9 mouse cellular contexts compared by ENCODE assay signal in the genomic region with DNA sequence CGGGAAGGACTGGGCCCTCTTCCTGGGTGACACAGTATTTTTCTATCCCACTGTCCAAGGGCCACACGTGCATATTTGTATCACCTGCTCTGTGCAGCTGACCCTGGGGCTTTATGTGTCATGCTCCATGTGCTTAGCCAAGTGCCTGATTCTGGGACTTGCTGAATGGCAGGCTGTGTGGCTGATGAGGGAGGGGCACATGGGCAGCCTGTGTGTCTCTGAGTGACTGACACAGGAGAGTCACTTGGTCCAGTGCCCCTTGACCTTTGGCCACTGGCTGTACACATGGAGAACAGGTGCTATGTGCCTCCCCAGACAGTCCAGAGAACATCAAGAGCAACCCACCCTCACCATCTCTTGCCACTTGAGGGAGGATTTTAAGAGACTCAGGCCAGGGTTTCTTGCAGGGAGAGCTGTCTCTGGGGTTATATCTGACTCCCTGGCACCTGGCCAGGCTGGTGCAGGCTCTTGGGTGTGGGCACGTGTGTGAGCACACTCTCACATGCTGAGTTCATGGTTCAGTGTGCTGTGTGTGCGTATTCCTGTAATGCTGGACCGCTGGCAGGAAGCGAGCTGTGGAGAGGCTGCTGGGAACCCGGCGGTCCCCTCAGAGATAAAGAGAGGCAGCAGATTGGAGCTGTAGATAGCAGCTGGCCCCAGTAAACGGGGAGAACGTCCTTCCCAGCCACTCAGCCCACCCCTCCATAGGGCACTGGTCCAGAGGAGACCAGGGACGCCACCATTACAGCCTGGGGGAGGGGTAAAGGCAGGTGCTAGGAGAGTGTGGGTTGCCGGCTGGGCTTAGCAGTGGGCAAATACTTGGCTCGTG. TPM values are rescaled to one million over a fixed set of nuclear protein-coding genes. Genes with fewer than 3 reads are reported as not detected.
DNase-seq lines count a peak whose midpoint lies in the region; ATAC-seq and TF ChIP-seq lines count a peak whose summit lies in the region.
"Had no signal": no experiment of that assay in that cellular context is flagged by ENCODE, and none has a peak within 500 bp of the region (broad histone marks: within the 10 kb centered on the region; RNA-seq: fewer than 3 reads in every experiment).

No protein-coding gene starts in this region.

- no peaks in the 10 kb centered on the region for H3K27me3 ChIP-seq in forebrain, embryonic 14.5 days (replicated peaks; ENCODE audit: control insufficient read depth, insufficient read depth, low read length)
- no peaks in the 10 kb centered on the region for H3K27me3 ChIP-seq in intestine, postnatal 0 days (replicated peaks; ENCODE audit: control insufficient read depth, insufficient read depth, low read length)
- H3K27me3 ChIP-seq in limb, embryonic 15.5 days: no peaks in the 10 kb centered on the region
- no peaks in the 10 kb centered on the region for H3K27me3 ChIP-seq in midbrain, postnatal 0 days (ENCODE audit: insufficient read depth, low read length)

- H3K4me1 ChIP-seq in forebrain, embryonic 14.5 days (ENCODE audit: control insufficient read depth, insufficient read depth, low read length): peaks cover 10% of the 10 kb centered on the region
- H3K4me1 ChIP-seq in intestine, postnatal 0 days (replicated peaks; ENCODE audit: control insufficient read depth, insufficient read depth, low read length): peaks cover 24% of the 10 kb centered on the region
- peaks cover 39% of the 10 kb centered on the region for H3K4me1 ChIP-seq in limb, embryonic 15.5 days
- H3K4me1 ChIP-seq in midbrain, postnatal 0 days (ENCODE audit: insufficient read depth, low read length): no peaks in the 10 kb centered on the region; the same call in 1 of the 2 replicates

- H3K9ac ChIP-seq in forebrain, embryonic 14.5 days (ENCODE audit: low read length): peak overlapping the region; percentile 35; the same call in 1 of the 2 replicates
- H3K9ac ChIP-seq in intestine, postnatal 0 days (ENCODE audit: low read depth, low read length): no peak overlapping the region
- H3K9ac ChIP-seq in limb, embryonic 15.5 days: no peak overlapping the region
- H3K9ac ChIP-seq in midbrain, postnatal 0 days (replicated peaks; ENCODE audit: low read length, poor library complexity, severe bottlenecking): no peak overlapping the region

- H3K36me3 ChIP-seq in forebrain, embryonic 14.5 days (ENCODE audit: control insufficient read depth, insufficient read depth, low read length): no peaks in the 10 kb centered on the region
- no peaks in the 10 kb centered on the region for H3K36me3 ChIP-seq in intestine, postnatal 0 days (ENCODE audit: control insufficient read depth, insufficient read depth)
- no peaks in the 10 kb centered on the region for H3K36me3 ChIP-seq in limb, embryonic 15.5 days
- no peaks in the 10 kb centered on the region for H3K36me3 ChIP-seq in midbrain, postnatal 0 days (ENCODE audit: insufficient read depth, low read length)

- peak overlapping the region; percentile 63 for H3K27ac ChIP-seq in forebrain, embryonic 14.5 days (ENCODE audit: low read depth, low read length)
- peak overlapping the region; percentile 61 for H3K27ac ChIP-seq in intestine, postnatal 0 days (ENCODE audit: low read depth, low read length)
- H3K27ac ChIP-seq in limb, embryonic 15.5 days: 0 out of 2 replicates have a peak overlapping the region, but pooled peaks have one; percentile 0
- no peak overlapping the region for H3K27ac ChIP-seq in midbrain, postnatal 0 days (ENCODE audit: low read depth, low read length)

- TF ChIP-seq CTCF in intestine, postnatal 0 days (IDR thresholded peaks at IDR 0.05; ENCODE audit: low read depth): no peak
- no peak for TF ChIP-seq CTCF in midbrain, postnatal 0 days (IDR thresholded peaks at IDR 0.05)

- WGBS in forebrain, embryonic 14.5 days: 28% methylated on average over 12 of the region's 13 CpGs
- WGBS in intestine, postnatal 0 days: 12% methylated on average over 13 of the region's 13 CpGs
- 23% methylated on average over 13 of the region's 13 CpGs for WGBS in limb, embryonic 15.5 days
- 20% methylated on average over 13 of the region's 13 CpGs for WGBS in midbrain, postnatal 0 days

- DNase-seq in cerebellum, postnatal 14 days: peak; percentile 58 to 75
- no peak for DNase-seq in cerebellum, adult 11 months
- peak; percentile 66 to 76 for DNase-seq in CD8-positive naive resting alpha-beta T cell, adult 2 months (ENCODE audit: low read depth in 2 of 2, low spot score in 2 of 2)
- peak; percentile 73 for DNase-seq in forebrain, embryonic 14.5 days (ENCODE audit: low spot score)
- DNase-seq in midbrain, postnatal 0 days (ENCODE audit: low spot score): peak; percentile 83
- peak; percentile 67 for DNase-seq in yolk sac, embryonic 10.5 days (ENCODE audit: low spot score)

- H3K9me3 ChIP-seq in forebrain, embryonic 14.5 days (replicated peaks; ENCODE audit: control insufficient read depth, low read length): no peaks in the 10 kb centered on the region
- H3K9me3 ChIP-seq in intestine, postnatal 0 days (ENCODE audit: control insufficient read depth): no peaks in the 10 kb centered on the region
- no peaks in the 10 kb centered on the region for H3K9me3 ChIP-seq in limb, embryonic 15.5 days
- no peaks in the 10 kb centered on the region for H3K9me3 ChIP-seq in midbrain, postnatal 0 days (ENCODE audit: low read length)

- ATAC-seq in forebrain, embryonic 14.5 days: peak; percentile 70
- peak; percentile 77 for ATAC-seq in intestine, postnatal 0 days
- ATAC-seq in limb, embryonic 15.5 days (ENCODE audit: insufficient number of reproducible peaks, low FRiP score, low TSS enrichment, low read depth): no peak
- ATAC-seq in midbrain, postnatal 0 days (ENCODE audit: low FRiP score): peak; percentile 56

- no peak overlapping the region for H3K4me3 ChIP-seq in forebrain, embryonic 14.5 days (ENCODE audit: low read depth, low read length)
- H3K4me3 ChIP-seq in intestine, postnatal 0 days (ENCODE audit: low read depth, low read length): no peak overlapping the region
- no peak overlapping the region for H3K4me3 ChIP-seq in limb, embryonic 15.5 days
- no peak overlapping the region for H3K4me3 ChIP-seq in midbrain, postnatal 0 days (ENCODE audit: low read depth, low read length)

- peak overlapping the region; percentile 34; the same call in 1 of the 2 replicates for H3K4me2 ChIP-seq in forebrain, embryonic 14.5 days (ENCODE audit: low read length)
- H3K4me2 ChIP-seq in intestine, postnatal 0 days (replicated peaks; ENCODE audit: low read depth): peak overlapping the region; percentile 27
- H3K4me2 ChIP-seq in limb, embryonic 15.5 days: peak overlapping the region; percentile 27; the same call in 1 of the 2 replicates
- no peak overlapping the region for H3K4me2 ChIP-seq in midbrain, postnatal 0 days (ENCODE audit: low read depth, low read length, poor library complexity, severe bottlenecking)

RNA-seq across cellular contexts. Expression of gene Tha1, which starts 4.8 kb away (rescaled TPM):
- polyA plus RNA-seq in forebrain, embryonic 14.5 days (2014; fragmentation: Nextera tagmentation; extraction: Ambion mirVana): 3.3 and 3.4 TPM in 2 replicates
- polyA plus RNA-seq in intestine, postnatal 0 days (2015; fragmentation: Nextera tagmentation; extraction: Ambion mirVana): 15.8 and 16.4 TPM in 2 replicates
- polyA plus RNA-seq in limb, embryonic 15.5 days (2015; fragmentation: Nextera tagmentation; extraction: Ambion mirVana): 3.5 and 4.1 TPM in 2 replicates
- 3.8 and 4.2 TPM in 2 replicates for total RNA-seq in midbrain, postnatal 0 days (2014; rRNA removed)
- 3.0 and 3.5 TPM in 2 replicates for polyA plus RNA-seq in midbrain, postnatal 0 days (2015; fragmentation: Nextera tagmentation; extraction: Ambion mirVana)

RNA-seq across cellular contexts. Expression of gene Tmem235, which starts 17.6 kb away (rescaled TPM):
- not detected in 2 replicates for polyA plus RNA-seq in forebrain, embryonic 14.5 days (2014; fragmentation: Nextera tagmentation; extraction: Ambion mirVana)
- polyA plus RNA-seq in intestine, postnatal 0 days (2015; fragmentation: Nextera tagmentation; extraction: Ambion mirVana): not detected in 2 replicates
- polyA plus RNA-seq in limb, embryonic 15.5 days (2015; fragmentation: Nextera tagmentation; extraction: Ambion mirVana): not detected in 2 replicates
- 0.16 TPM in 1 of 2 replicates, not detected in the other for total RNA-seq in midbrain, postnatal 0 days (2014; rRNA removed)
- polyA plus RNA-seq in midbrain, postnatal 0 days (2015; fragmentation: Nextera tagmentation; extraction: Ambion mirVana): not detected in 2 replicates
- total RNA-seq: left cerebral cortex, adult 18-20 months had no signal

RNA-seq across cellular contexts. Expression of gene Birc5, which starts 29.1 kb away (rescaled TPM):
- 106 and 145 TPM in 2 replicates for polyA plus RNA-seq in forebrain, embryonic 14.5 days (2014; fragmentation: Nextera tagmentation; extraction: Ambion mirVana)
- 84.0 and 86.0 TPM in 2 replicates for polyA plus RNA-seq in intestine, postnatal 0 days (2015; fragmentation: Nextera tagmentation; extraction: Ambion mirVana)
- polyA plus RNA-seq in limb, embryonic 15.5 days (2015; fragmentation: Nextera tagmentation; extraction: Ambion mirVana): 240 and 254 TPM in 2 replicates
- 3.2 and 6.0 TPM in 2 replicates for total RNA-seq in midbrain, postnatal 0 days (2014; rRNA removed)
- 13.1 and 13.2 TPM in 2 replicates for polyA plus RNA-seq in midbrain, postnatal 0 days (2015; fragmentation: Nextera tagmentation; extraction: Ambion mirVana)

RNA-seq across cellular contexts. Expression of gene Tk1, which starts 52.2 kb away (rescaled TPM):
- 44.9 and 67.8 TPM in 2 replicates for polyA plus RNA-seq in forebrain, embryonic 14.5 days (2014; fragmentation: Nextera tagmentation; extraction: Ambion mirVana)
- 36.3 and 44.8 TPM in 2 replicates for polyA plus RNA-seq in intestine, postnatal 0 days (2015; fragmentation: Nextera tagmentation; extraction: Ambion mirVana)
- polyA plus RNA-seq in limb, embryonic 15.5 days (2015; fragmentation: Nextera tagmentation; extraction: Ambion mirVana): 119 and 134 TPM in 2 replicates
- total RNA-seq in midbrain, postnatal 0 days (2014; rRNA removed): 6.3 and 8.8 TPM in 2 replicates
- 6.0 and 6.5 TPM in 2 replicates for polyA plus RNA-seq in midbrain, postnatal 0 days (2015; fragmentation: Nextera tagmentation; extraction: Ambion mirVana)

RNA-seq across cellular contexts. Expression of gene Afmid, which starts 52.4 kb away (rescaled TPM):
- 4.4 and 5.7 TPM in 2 replicates for polyA plus RNA-seq in forebrain, embryonic 14.5 days (2014; fragmentation: Nextera tagmentation; extraction: Ambion mirVana)
- 7.0 and 9.2 TPM in 2 replicates for polyA plus RNA-seq in intestine, postnatal 0 days (2015; fragmentation: Nextera tagmentation; extraction: Ambion mirVana)
- 4.6 and 4.9 TPM in 2 replicates for polyA plus RNA-seq in limb, embryonic 15.5 days (2015; fragmentation: Nextera tagmentation; extraction: Ambion mirVana)
- total RNA-seq in midbrain, postnatal 0 days (2014; rRNA removed): 5.1 and 11.1 TPM in 2 replicates
- polyA plus RNA-seq in midbrain, postnatal 0 days (2015; fragmentation: Nextera tagmentation; extraction: Ambion mirVana): 9.1 and 10.4 TPM in 2 replicates
